Mouse (Mus musculus) heart, postnatal 14 days (tissue): ENCODE measurements around the gene Lamc1. TPM values are rescaled to one million over a fixed set of nuclear protein-coding genes. Genes with fewer than 3 reads are reported as not detected.
"Not testable (repeated sequence)": the region's sequence is repeated elsewhere in the genome, so short reads cannot be mapped to it uniquely, and the experiment has no call there.

Experiments
- DNase-seq, 2 experiments: peaks; one replicate each; pipeline ENCODE4 v3.0.0; 2021 to 2022
- intact Hi-C: fragments of 180-260 bp; cut with DNase I; formaldehyde crosslinking; loops from one replicate; pipeline ENCODE4 v1.15.1; 2025
- long read RNA-seq, 2 experiments: library from polyadenylated mRNA; stranded (forward); transcript quantifications; one replicate each; pipeline ENCODE4 v2.0.0; 2021
- total RNA-seq, 2 experiments: library from RNA; stranded (reverse); gene quantifications; 2 replicates each; pipeline ENCODE4 v1.2.3; 2021

Lamc1 gene
- 100 to 1,000 TPM; 303 to 323 TPM for total RNA-seq
- long read RNA-seq, experiment 1, full-length matches to known transcripts, result 34 of 86 reads
- long read RNA-seq, experiment 1, partial matches to known transcripts, result 50 of 86 reads
- long read RNA-seq, experiment 1, other reads (novel, unspliced or antisense), result 2 of 86 reads
- long read RNA-seq, experiment 2, full-length matches to known transcripts, result 48 of 102 reads
- long read RNA-seq, experiment 2, partial matches to known transcripts, result 29 of 102 reads
- long read RNA-seq, experiment 2, other reads (novel, unspliced or antisense), result 25 of 102 reads

DNA sequence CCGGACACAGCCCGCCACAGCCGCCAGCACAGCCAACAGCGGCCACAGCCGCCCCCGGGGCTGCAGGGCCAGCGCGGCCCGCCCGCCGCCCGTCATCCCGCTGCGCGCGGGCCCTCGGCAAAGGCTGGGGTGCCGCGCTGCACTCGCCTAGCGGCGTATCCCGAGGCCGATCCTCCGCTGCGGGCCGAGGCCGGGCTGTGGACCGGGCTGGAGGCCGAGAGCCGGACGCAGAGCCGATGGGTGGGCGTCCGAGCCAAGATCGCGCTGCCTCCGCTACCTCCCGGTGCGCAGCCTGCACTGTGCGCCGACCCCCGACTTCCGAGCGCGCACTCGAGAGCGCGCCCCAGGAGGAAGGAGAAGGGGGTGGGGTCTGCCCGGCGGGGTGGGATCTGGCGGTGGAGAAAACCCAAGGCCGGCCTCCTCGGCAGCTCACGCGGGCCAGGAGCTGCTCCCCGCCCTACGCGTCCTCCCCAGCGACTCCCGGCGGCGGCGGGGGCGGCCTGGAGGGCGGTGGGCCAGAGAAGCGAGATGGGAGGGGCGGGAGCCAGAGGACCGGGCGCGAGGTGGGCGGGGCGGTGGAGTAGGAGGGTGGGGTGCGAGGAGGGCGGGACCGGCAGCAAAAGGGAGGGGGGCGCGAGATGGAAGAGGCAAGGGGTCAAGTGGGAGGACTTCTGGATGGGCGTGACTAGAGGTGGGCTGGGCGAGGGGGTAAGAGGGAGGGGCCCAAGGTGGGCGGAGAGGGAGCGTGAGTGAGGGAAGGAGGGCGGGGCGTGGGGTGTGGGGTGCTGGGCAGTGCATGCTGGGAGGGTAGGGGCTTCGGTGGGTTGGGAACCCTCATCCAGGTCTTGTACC is at the start of gene Lamc1:
Lamc1 (minus strand) TSS at position 343 of the 852 bp plus-strand sequence.
- intact Hi-C loops, result loop anchor here (5.0 kb wide), 2 partner anchors 65 to 230 kb away; no protein-coding TSS in a partner anchor
- DNase-seq, result peak; percentile 94 to 95

GRCm38 (mm10) chr1:153380746-153381282 is 48.2 kb upstream of the Lamc1 start:
- intact Hi-C loops, result no loop called here
- DNase-seq, result no peak

DNA sequence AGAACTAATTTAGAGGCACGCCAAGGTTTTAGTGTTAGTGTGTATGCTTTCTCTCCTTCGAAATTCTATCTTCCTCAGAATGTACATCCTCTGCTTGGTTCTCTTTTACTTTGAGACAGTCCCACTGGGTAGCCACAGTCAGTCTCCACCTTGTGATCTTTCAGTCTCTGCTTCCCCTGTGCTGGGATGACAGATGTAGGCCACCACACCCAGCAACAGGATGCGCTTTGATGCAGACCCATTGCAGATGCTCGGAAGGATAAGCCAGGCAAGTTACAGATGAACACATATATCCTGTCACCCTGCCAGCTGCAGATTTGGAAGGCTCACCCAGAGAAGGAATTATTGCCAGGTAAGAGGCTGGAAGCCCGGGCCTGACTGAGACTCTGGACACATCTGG is 47.2 kb upstream of the Lamc1 start:
- no peak for DNase-seq
- intact Hi-C loops, result no loop called here

GRCm38 (mm10) chr1:153378587-153378986 is 46.0 kb upstream of the Lamc1 start:
- no peak for DNase-seq
- intact Hi-C loops, result no loop called here

DNA sequence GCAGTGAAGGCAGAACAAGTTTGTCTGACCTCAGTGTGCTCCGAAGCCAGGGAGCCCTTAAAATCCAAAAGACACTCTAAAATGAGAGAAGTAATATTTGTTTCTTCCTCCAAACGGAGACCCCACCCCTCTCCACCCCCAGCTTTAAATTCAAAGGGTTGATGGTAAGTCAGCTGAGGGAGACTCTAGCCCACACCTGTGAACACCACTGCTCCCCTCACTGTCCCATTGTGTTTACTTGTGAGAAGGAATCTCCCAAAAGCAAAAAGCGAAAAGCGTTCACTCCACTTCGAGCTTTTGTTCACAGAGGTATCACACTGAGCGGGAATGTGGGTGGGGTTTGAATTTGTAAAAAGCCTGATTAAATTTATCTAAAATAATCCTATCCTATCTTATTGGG is 43.9 kb upstream of the Lamc1 start:
- no peak for DNase-seq
- intact Hi-C loops, result no loop called here

DNA sequence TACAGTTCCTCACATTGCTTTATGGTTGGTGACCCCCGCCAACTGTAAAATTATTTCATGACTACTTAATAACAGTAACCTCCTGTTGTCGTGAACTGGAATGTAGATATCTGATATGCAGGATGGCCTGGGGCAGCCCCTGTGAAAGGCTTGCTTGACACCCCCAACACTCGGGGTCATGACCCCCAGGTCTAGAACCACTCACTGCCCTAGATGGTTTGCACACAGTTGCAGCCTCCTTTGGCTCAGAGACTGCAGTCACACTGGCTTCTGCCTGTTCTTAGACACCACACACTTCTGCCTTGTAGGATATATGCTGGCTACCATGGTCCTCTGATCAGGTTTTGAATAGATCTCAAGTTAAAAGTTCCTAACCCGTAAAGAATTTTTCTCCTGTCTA is 41.5 kb upstream of the Lamc1 start:
- intact Hi-C loops, result no loop called here
- DNase-seq, result no peak

DNA sequence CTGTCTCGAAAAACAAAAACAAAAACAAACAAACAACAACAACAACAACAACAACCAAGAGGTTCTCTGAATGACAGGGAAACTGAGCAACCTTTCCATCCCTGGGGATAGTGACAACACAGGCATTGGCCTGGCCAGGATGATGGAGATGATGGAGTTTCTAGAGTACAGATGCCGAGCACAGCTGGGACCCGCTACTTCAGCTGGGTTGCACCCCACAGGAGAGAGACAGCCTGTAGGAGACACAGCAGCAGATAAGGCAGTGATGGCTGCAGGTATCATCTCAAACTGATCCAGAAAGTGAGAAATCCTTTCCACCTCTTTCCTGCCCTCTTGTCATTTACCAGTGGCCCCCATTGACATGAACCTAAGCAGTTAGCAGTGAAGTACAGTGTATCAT is 39.3 kb upstream of the Lamc1 start:
- DNase-seq, result no peak
- intact Hi-C loops, result no loop called here

GRCm38 (mm10) chr1:153369011-153369410 is 36.4 kb upstream of the Lamc1 start:
- DNase-seq, result no peak
- intact Hi-C loops, result no loop called here

GRCm38 (mm10) chr1:153367048-153367447 is 34.5 kb upstream of the Lamc1 start:
- intact Hi-C loops, result no loop called here
- no peak for DNase-seq

- DNase-seq, result no peak
- intact Hi-C loops, result no loop called here
Measured at GRCm38 (mm10) chr1:153361926-153362325, 29.3 kb upstream of the Lamc1 start.

- DNase-seq, result no peak
- intact Hi-C loops, result no loop called here
Measured at GRCm38 (mm10) chr1:153360556-153360955, 28.0 kb upstream of the Lamc1 start.

- no peak for DNase-seq
- intact Hi-C loops, result no loop called here
Measured at GRCm38 (mm10) chr1:153357218-153357617, 24.6 kb upstream of the Lamc1 start.

DNA sequence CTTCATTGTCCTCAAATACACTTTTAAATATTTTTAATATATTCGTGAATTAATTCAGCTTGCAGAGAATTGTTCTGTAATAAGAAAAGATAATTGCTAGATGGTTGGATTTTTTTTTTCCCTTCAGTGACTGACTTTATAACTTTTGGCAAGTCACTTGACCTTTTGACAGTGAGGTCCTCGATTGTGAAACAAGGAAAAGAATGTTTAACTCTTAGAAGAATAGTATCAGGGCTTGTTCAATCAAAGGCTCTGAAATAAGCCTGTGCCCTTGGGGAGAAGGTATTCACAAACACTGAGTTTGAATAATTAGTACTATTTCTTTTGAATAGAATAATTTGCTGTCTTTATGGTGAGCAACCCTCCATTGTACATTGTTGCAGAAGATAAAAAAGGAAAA is 21.9 kb upstream of the Lamc1 start:
- intact Hi-C loops, result no loop called here
- no peak for DNase-seq

- DNase-seq, result peak; percentile 50 to 54
- intact Hi-C loops, result no loop called here
Measured at GRCm38 (mm10) chr1:153353736-153354430, 21.3 kb upstream of the Lamc1 start.

DNA sequence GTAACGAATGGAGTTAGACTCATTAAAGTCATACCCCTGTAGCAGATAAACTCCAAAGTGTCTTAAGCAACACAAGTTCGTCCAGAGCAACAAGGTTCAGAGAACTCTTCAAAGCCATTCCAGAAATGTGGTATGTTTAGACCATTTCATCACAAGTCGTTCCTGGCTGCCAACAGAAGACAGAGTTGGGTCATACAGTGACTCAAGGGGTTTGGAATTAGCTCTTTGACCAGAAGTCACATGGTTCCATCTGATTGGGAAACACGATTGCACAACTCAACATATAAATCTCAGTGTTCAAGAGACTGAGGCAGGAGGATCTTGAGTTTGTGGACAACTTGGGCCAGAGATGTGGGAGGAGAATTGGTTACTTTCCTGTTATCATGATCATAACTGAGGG is 18.4 kb upstream of the Lamc1 start:
- intact Hi-C loops, result loop anchor here (2.0 kb wide), 1 partner anchor 16 kb away; no protein-coding TSS in a partner anchor
- DNase-seq, result no peak

DNA sequence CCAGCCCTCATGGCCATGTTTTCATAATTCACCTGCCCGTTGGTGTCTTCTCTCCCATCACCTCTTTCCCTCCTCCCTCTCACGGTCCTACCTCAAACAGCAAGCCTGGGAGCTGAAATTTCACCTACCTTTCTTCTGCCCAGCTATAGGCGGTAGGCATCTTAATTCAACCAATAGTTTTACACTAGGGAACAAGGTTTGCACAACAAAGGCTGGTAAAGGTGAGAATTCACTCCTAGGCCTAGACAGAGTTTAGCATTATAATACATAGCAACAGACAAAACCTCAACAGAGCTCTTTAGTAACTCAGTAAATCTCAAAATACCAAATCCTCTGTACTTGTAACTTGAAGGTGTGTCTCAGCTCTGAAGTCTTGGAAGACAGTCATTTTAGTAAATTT is 15.1 kb upstream of the Lamc1 start:
- no peak for DNase-seq
- intact Hi-C loops, result no loop called here

- no peak for DNase-seq
- intact Hi-C loops, result no loop called here
Measured at GRCm38 (mm10) chr1:153347040-153347439, 14.5 kb upstream of the Lamc1 start.

DNA sequence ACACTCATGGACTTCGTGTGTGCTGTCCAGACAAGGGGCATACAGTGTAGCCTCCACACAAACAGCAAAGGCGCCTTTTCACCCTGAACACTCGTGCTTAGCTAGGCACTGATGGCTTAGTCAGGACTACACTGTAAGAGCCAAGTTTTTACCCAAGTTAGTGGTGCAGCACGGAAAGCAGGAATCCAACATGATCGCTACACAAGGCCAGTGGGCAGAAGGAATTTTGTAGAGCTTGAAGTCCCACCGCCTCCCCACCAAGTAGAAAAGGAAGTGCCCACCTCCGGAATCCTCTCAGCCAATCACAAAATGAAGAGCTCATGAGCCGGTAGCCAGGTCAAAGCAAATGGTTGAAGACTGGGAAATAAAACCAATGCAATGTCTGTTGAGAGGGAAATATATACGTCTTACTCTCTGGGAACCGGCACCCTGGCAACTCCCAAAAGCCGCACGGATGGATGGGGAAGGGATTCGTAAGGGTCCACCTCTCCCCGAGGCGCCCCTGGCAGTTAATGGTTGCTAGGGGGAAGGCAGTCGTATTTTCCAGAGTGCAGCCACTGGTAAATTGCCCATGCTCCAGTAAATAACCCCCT is 13.2 kb upstream of the Lamc1 start:
- no peak for DNase-seq
- intact Hi-C loops, result no loop called here

DNA sequence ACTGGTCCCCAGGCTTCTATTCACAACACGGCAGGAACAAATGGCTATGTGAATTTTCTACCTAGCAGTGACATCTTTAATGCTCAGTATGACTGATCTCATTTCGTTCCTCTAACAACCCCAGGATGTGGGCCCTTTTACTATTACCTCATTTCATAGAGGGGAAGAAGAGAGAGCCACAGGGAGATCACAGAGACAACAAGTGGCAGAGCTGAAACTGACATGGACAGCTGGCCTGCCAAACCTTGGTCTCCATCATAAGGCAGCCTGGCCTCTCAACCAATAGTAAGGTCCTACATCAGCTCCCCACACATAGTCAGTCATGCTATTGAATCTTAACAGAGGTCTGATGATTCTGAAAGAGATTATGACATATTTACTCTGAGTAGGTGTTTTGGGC is 12.4 kb upstream of the Lamc1 start:
- intact Hi-C loops, result no loop called here
- DNase-seq, result no peak

DNA sequence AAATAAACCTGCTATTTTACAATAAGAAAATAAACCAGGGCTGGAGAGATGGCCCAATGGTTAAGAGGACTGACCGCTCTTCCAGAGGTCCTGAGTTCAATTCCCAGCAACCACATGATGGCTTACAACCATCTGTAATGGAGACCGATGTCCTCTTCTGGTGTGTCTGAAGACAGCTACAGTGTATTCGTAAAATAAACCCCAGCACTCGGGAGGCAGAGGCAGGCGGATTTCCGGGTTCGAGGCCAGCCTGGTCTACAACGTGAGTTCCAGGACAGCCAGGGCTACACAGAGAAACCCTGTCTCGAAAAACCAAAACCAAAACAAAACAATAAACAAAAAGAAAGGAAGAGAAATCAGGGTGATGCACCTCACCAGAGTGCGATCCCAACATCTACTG is 2.9 kb upstream of the Lamc1 start:
- intact Hi-C loops, result loop anchor here (2.0 kb wide), 1 partner anchor 15 kb away; no protein-coding TSS in a partner anchor
- DNase-seq, result not testable (repeated sequence)
